Mouse (Mus musculus): ENCODE results near the gene Egln2. TPM values are rescaled to one million over a fixed set of nuclear protein-coding genes. Genes with fewer than 3 reads are reported as not detected.
A peak's percentile ranks its signal among the peaks of the same experiment; 100 is the strongest.

Gene Egln2
- polyA plus RNA-seq, 1 experiment: 68.8 TPM

DNA sequence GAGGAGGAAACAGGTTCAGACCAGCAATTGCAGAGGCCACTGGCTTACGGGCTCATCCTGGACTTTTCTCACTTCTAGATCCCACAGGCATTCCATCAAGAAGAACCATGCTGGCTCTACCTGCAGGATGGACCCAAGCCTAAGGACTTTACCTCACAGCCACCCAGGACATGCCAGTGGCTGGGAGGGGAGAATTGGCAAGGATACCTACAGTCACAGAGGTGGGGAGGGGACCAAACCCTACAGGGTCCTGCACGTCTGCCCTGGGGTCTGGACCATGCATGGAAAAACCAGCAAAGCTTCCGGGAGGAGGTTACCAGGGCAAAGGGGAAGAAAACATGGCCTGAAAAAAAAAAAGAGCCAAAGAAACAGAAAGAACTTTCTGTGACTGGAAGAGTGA is 4.4 kb upstream of the Egln2 start:
- no peak overlapping the region for H3K4me3 ChIP-seq (ENCODE audit: insufficient read depth, poor library complexity, severe bottlenecking)
- H3K79me2 ChIP-seq (ENCODE audit: control insufficient read depth, insufficient read depth): peaks cover 2% of the 10 kb centered on the region
- no peaks in the 10 kb centered on the region for H3K79me3 ChIP-seq (ENCODE audit: low read depth)
- H3ac ChIP-seq (ENCODE audit: control insufficient read depth, insufficient read length, low read depth): no peak overlapping the region
- no peaks in the 10 kb centered on the region for H3K27me3 ChIP-seq (ENCODE audit: control insufficient read depth, insufficient read depth, insufficient read length)
- TF ChIP-seq MYOD1 (IDR thresholded peaks at IDR 0.05; ENCODE audit: control insufficient read depth, insufficient read length, low read depth): no peak
- no peak for TF ChIP-seq USF1 (IDR thresholded peaks at IDR 0.05; ENCODE audit: low read depth)
- no peak for TF ChIP-seq FOSL1 (IDR thresholded peaks at IDR 0.05; ENCODE audit: insufficient read depth, low read length, poor library complexity, severe bottlenecking)
- no peak for TF ChIP-seq MYOG (IDR thresholded peaks at IDR 0.05; ENCODE audit: control insufficient read depth, extremely low read depth, insufficient read length)
- TF ChIP-seq MAX (IDR thresholded peaks at IDR 0.05): no peak
- no peak for TF ChIP-seq CTCF (IDR thresholded peaks at IDR 0.05; ENCODE audit: control insufficient read depth, insufficient read depth, insufficient read length)
- TF ChIP-seq CEBPB (IDR thresholded peaks at IDR 0.05; ENCODE audit: low read depth): no peak
- no peaks in the 10 kb centered on the region for H3K36me3 ChIP-seq (ENCODE audit: control insufficient read depth, insufficient read depth)

DNA sequence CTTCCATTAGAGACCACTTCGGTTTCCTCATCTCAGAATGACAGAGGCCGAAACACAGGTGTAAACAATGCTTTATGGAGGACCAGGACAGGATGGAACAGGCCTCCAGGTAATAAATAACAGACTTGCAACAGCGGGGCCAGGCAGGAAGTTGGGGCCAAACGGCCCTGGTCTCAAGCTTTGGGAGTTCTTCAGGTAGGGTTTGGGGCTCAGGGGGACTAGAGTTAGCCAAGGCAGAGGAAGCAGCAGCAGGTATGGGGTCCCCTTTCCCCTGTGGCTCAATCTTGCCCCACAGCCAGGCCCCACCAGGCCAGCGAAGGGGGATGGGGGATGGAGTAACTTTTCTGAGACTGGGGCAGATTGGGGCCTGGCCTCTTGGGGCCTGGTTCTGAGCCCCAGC is 1.8 kb upstream of the Egln2 start:
- Histone ChIP-seq H3K36me3 (ENCODE audit: control insufficient read depth, insufficient read depth) (no peaks in the 10 kb centered on the region), H3K4me3 (ENCODE audit: insufficient read depth, poor library complexity, severe bottlenecking) (no peak overlapping the region), H3K79me3 (ENCODE audit: low read depth) (peaks cover 6% of the 10 kb centered on the region), H3K79me2 (ENCODE audit: control insufficient read depth, insufficient read depth) (peaks cover 28% of the 10 kb centered on the region), H3ac (ENCODE audit: control insufficient read depth, insufficient read length, low read depth) (no peak overlapping the region), H3K27me3 (ENCODE audit: control insufficient read depth, insufficient read depth, insufficient read length) (no peaks in the 10 kb centered on the region)
- TF ChIP-seq MAX (IDR thresholded peaks at IDR 0.05): no peak
- no peak for TF ChIP-seq USF1 (IDR thresholded peaks at IDR 0.05; ENCODE audit: low read depth)

DNA sequence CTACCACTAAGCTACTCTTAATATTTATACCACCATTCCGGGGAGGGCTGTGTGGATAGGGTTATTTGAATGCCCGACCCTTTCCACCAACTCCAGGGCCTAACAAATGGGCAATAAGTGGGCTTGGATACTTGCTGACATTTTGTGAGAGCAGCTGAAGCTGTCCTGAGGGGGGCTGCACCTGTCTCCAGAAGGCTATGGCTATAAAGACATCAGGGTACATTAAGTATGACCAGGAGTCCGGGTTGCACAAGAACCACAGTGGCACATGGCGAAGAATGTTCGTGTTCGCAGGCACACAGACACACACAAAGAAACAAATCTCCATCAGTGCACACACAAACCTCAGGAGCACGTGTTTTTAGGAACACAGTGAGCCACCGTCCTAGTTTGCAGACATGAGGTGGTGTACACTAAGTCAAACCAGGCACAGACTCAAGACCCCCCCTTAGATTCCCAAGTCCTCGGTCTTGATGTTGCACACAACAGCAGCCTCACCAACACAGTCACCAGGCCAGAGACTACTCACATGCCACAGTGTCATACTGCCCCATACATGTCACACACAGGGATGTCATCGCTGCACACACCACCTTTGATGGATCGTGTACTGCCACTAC is 983 bp upstream of the Egln2 start:
- TF ChIP-seq USF1 (IDR thresholded peaks at IDR 0.05; ENCODE audit: low read depth): no peak
- no peak for TF ChIP-seq MYOD1 (IDR thresholded peaks at IDR 0.05; ENCODE audit: control insufficient read depth, insufficient read length, low read depth)
- TF ChIP-seq CTCF (IDR thresholded peaks at IDR 0.05; ENCODE audit: control insufficient read depth, insufficient read depth, insufficient read length): no peak
- no peak for TF ChIP-seq FOSL1 (IDR thresholded peaks at IDR 0.05; ENCODE audit: insufficient read depth, low read length, poor library complexity, severe bottlenecking)
- TF ChIP-seq MAX (IDR thresholded peaks at IDR 0.05): no peak
- TF ChIP-seq CEBPB (IDR thresholded peaks at IDR 0.05; ENCODE audit: low read depth): no peak
- TF ChIP-seq MYOG (IDR thresholded peaks at IDR 0.05; ENCODE audit: control insufficient read depth, extremely low read depth, insufficient read length): no peak
- H3K4me3 ChIP-seq (ENCODE audit: insufficient read depth, poor library complexity, severe bottlenecking): no peak overlapping the region
- H3K36me3 ChIP-seq (ENCODE audit: control insufficient read depth, insufficient read depth): no peaks in the 10 kb centered on the region
- peaks cover 6% of the 10 kb centered on the region for H3K79me3 ChIP-seq (ENCODE audit: low read depth)
- peaks cover 36% of the 10 kb centered on the region for H3K79me2 ChIP-seq (ENCODE audit: control insufficient read depth, insufficient read depth)
- no peak overlapping the region for H3ac ChIP-seq (ENCODE audit: control insufficient read depth, insufficient read length, low read depth)
- no peaks in the 10 kb centered on the region for H3K27me3 ChIP-seq (ENCODE audit: control insufficient read depth, insufficient read depth, insufficient read length)

DNA sequence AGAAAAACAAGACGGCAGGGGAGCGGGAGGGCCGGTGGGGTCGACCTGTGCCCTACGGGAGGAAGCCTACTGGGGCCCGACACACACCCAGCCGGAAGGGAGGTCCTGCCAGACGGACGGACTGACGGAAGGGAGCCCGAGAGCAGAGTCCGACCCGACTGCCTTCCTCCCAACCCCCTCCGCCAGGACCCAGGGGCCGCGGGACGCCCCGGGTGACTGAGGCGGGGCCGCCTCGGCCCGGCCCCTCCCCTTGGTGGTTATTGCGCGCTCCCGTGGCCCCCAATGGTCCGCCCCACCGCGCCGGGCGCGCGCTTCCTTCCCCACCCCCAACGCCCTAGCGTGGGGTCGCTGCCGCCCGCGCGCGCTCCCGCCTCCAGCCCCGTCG is 381 bp downstream of the Egln2 start:
- Histone ChIP-seq H3K36me3 (ENCODE audit: control insufficient read depth, insufficient read depth) (no peaks in the 10 kb centered on the region), H3K4me3 (ENCODE audit: insufficient read depth, poor library complexity, severe bottlenecking) (peak overlapping the region; percentile 69), H3K79me3 (ENCODE audit: low read depth) (peaks cover 6% of the 10 kb centered on the region), H3K27me3 (ENCODE audit: control insufficient read depth, insufficient read depth, insufficient read length) (no peaks in the 10 kb centered on the region), H3ac (ENCODE audit: control insufficient read depth, insufficient read length, low read depth) (peak overlapping the region; percentile 90), H3K79me2 (ENCODE audit: control insufficient read depth, insufficient read depth) (peaks cover 44% of the 10 kb centered on the region)
- TF ChIP-seq CTCF (IDR thresholded peaks at IDR 0.05; ENCODE audit: control insufficient read depth, insufficient read depth, insufficient read length) (no peak), MYOD1 (IDR thresholded peaks at IDR 0.05; ENCODE audit: control insufficient read depth, insufficient read length, low read depth) (no peak)

DNA sequence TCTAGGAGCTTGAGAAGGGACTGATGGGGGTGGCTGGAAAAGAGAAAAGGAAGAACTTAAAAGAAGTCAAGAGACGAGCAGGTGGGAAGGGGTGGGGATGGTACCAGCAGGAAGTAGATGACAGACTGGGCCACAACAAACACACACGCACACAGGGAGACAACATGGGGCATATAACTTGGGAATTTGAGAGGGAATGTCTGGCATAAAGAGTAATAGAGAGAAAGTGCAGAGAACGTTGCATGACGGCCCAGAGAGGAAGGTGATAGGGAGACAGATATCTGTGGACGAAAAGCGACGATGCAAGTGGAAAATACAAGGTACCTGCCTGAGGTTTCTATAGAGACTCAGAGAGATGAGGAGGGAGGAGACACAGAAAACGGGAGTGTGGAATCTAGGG is 906 bp downstream of the Egln2 start:
- no peaks in the 10 kb centered on the region for H3K36me3 ChIP-seq (ENCODE audit: control insufficient read depth, insufficient read depth)

DNA sequence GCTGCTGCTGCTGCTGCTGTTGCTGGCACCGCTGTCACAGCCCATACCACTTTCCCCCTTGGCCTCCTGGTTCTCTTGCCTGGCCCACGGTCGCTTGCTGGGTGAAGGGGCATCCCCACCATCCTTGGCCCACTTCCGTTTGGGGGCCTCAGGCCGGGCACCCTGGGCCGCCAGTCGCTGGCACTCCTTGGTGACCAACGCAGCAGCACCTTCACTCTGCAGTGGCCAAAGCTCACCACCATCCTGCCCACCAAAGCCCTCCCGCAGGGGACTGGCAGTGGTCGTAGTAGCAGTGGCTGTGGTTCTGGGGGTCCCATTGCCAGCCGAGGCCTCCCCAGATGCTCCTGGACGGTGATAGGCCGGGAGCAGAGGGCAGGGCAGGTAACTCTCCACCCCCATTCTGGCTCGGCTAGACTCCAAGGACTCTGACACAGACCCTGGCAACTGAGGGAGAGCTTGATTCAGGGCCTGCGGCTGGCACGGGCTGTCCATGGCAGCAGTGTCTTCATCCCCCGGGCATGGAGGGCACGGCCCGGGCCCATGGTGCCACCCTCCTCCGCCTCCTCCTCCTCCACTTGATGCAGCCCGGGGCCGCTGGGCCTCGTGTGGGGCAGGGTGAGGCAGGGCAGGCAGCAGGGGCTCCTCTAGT is 1.5 kb downstream of the Egln2 start:
- peak overlapping the region; percentile 90 for H3ac ChIP-seq (ENCODE audit: control insufficient read depth, insufficient read length, low read depth)
- H3K79me3 ChIP-seq (ENCODE audit: low read depth): peaks cover 7% of the 10 kb centered on the region
- no peaks in the 10 kb centered on the region for H3K27me3 ChIP-seq (ENCODE audit: control insufficient read depth, insufficient read depth, insufficient read length)
- TF ChIP-seq MAX (IDR thresholded peaks at IDR 0.05): no peak
- no peak for TF ChIP-seq USF1 (IDR thresholded peaks at IDR 0.05; ENCODE audit: low read depth)
- TF ChIP-seq CTCF (IDR thresholded peaks at IDR 0.05; ENCODE audit: control insufficient read depth, insufficient read depth, insufficient read length): no peak
- TF ChIP-seq CEBPB (IDR thresholded peaks at IDR 0.05; ENCODE audit: low read depth): no peak
- no peak for TF ChIP-seq MYOG (IDR thresholded peaks at IDR 0.05; ENCODE audit: control insufficient read depth, extremely low read depth, insufficient read length)
- no peak for TF ChIP-seq FOSL1 (IDR thresholded peaks at IDR 0.05; ENCODE audit: insufficient read depth, low read length, poor library complexity, severe bottlenecking)
- no peak for TF ChIP-seq MYOD1 (IDR thresholded peaks at IDR 0.05; ENCODE audit: control insufficient read depth, insufficient read length, low read depth)
- H3K79me2 ChIP-seq (ENCODE audit: control insufficient read depth, insufficient read depth): peaks cover 55% of the 10 kb centered on the region
- H3K4me3 ChIP-seq (ENCODE audit: insufficient read depth, poor library complexity, severe bottlenecking): peak overlapping the region; percentile 69
- no peaks in the 10 kb centered on the region for H3K36me3 ChIP-seq (ENCODE audit: control insufficient read depth, insufficient read depth)

More for the DNA sequence above, 906 bp downstream of the Egln2 start:
- Histone ChIP-seq H3K27me3 (ENCODE audit: control insufficient read depth, insufficient read depth, insufficient read length) (no peaks in the 10 kb centered on the region), H3K79me2 (ENCODE audit: control insufficient read depth, insufficient read depth) (peaks cover 49% of the 10 kb centered on the region), H3K4me3 (ENCODE audit: insufficient read depth, poor library complexity, severe bottlenecking) (peak overlapping the region; percentile 69), H3ac (ENCODE audit: control insufficient read depth, insufficient read length, low read depth) (peak overlapping the region; percentile 90), H3K79me3 (ENCODE audit: low read depth) (peaks cover 7% of the 10 kb centered on the region)
- no peak for TF ChIP-seq MYOG (IDR thresholded peaks at IDR 0.05; ENCODE audit: control insufficient read depth, extremely low read depth, insufficient read length)
- no peak for TF ChIP-seq MYOD1 (IDR thresholded peaks at IDR 0.05; ENCODE audit: control insufficient read depth, insufficient read length, low read depth)
- TF ChIP-seq USF1 (IDR thresholded peaks at IDR 0.05; ENCODE audit: low read depth): no peak
- TF ChIP-seq CEBPB (IDR thresholded peaks at IDR 0.05; ENCODE audit: low read depth): no peak
- TF ChIP-seq MAX (IDR thresholded peaks at IDR 0.05): no peak
- TF ChIP-seq CTCF (IDR thresholded peaks at IDR 0.05; ENCODE audit: control insufficient read depth, insufficient read depth, insufficient read length): no peak
- TF ChIP-seq FOSL1 (IDR thresholded peaks at IDR 0.05; ENCODE audit: insufficient read depth, low read length, poor library complexity, severe bottlenecking): no peak
